Mouse (Mus musculus) embryonic facial prominence, embryonic 10.5 days (tissue): Measurements from ENCODE around the gene Bak1. TPM values are rescaled to one million over a fixed set of nuclear protein-coding genes. Genes with fewer than 3 reads are reported as not detected.

ENCODE experiments used
- DNase-seq: peaks from one replicate; pipeline ENCODE4 v3.0.0-alpha.2; 2017; ENCODE audit warnings: low spot score
- H3K27ac ChIP-seq: fragments of 300-500 bp; sonication (generic); replicated peaks from 2 replicates; pipeline ENCODE4 v1.5.1; 2016; ENCODE audit warnings: mild to moderate bottlenecking
- H3K27me3 ChIP-seq: fragments of 300-500 bp; sonication (generic); replicated peaks from 2 replicates; pipeline ENCODE4 v1.6.1; 2016; ENCODE audit warnings: low read depth, mild to moderate bottlenecking; ENCODE audit not compliant: poor library complexity, severe bottlenecking
- H3K36me3 ChIP-seq: fragments of 300-500 bp; sonication (generic); replicated peaks from 2 replicates; pipeline ENCODE4 v1.6.1; 2016; ENCODE audit warnings: mild to moderate bottlenecking, moderate library complexity
- H3K4me1 ChIP-seq: fragments of 300-500 bp; sonication (generic); 2 replicates; pipeline ENCODE4 v1.6.1; 2016
- H3K4me3 ChIP-seq: fragments of 300-500 bp; sonication (generic); 2 replicates; pipeline ENCODE4 v1.5.1; 2016; ENCODE audit warnings: mild to moderate bottlenecking, moderate library complexity
- H3K9me3 ChIP-seq: fragments of 300-500 bp; sonication (generic); 2 replicates; pipeline ENCODE4 v1.6.1; 2016; ENCODE audit warnings: mild to moderate bottlenecking
- WGBS: fragments of 180-500 bp; shearing (Covaris S2); methylation state at CpG from one replicate; pipeline ENCODE4 v1.1.7; 2016; 5-methylcytosine and 5-hydroxymethylcytosine counted together
- polyA plus RNA-seq: library from polyadenylated mRNA; unstranded; fragments of >200 nt; fragmentation: Nextera tagmentation; extraction: Ambion mirVana; gene quantifications from 2 replicates; pipeline ENCODE4 v1.2.1, GENCODE M21; 2016

The Bak1 gene
- polyA plus RNA-seq, 1 experiment from 2014 or later, result 2.8 TPM

- 4% methylated on average over 19 of the region's 19 CpGs for WGBS
- H3K9me3 ChIP-seq, result no peaks in the 10 kb centered on the region
- DNase-seq, result peak; percentile 93
- peaks cover 32% of the 10 kb centered on the region for H3K36me3 ChIP-seq
- H3K4me3 ChIP-seq, result peak overlapping the region; percentile 81
- no peaks in the 10 kb centered on the region for H3K27me3 ChIP-seq
- peaks cover 37% of the 10 kb centered on the region for H3K4me1 ChIP-seq
- peak overlapping the region; percentile 96 for H3K27ac ChIP-seq
These were observed 469 bp downstream of the Bak1 start for GRCm38 (mm10) chr17:27028284-27028795.

- Histone ChIP-seq H3K4me1 (peaks cover 31% of the 10 kb centered on the region), H3K36me3 (peaks cover 38% of the 10 kb centered on the region), H3K27ac (peak overlapping the region; percentile 96), H3K9me3 (no peaks in the 10 kb centered on the region), H3K27me3 (no peaks in the 10 kb centered on the region), H3K4me3 (peak overlapping the region; percentile 81)
- 47% methylated on average over 12 of the region's 12 CpGs for WGBS
- no peak for DNase-seq
These were observed 1.1 kb downstream of the Bak1 start for GRCm38 (mm10) chr17:27027460-27028283.

GRCm38 (mm10) chr17:27025951-27026350 lies 2.9 kb downstream of the Bak1 start:
- no peak overlapping the region for H3K4me3 ChIP-seq
- H3K9me3 ChIP-seq, result no peaks in the 10 kb centered on the region
- H3K27ac ChIP-seq, result no peak overlapping the region
- H3K36me3 ChIP-seq, result peaks cover 55% of the 10 kb centered on the region
- peaks cover 25% of the 10 kb centered on the region for H3K4me1 ChIP-seq
- 95% methylated on average over 3 of the region's 3 CpGs for WGBS
- no peaks in the 10 kb centered on the region for H3K27me3 ChIP-seq
- DNase-seq, result no peak

- Histone ChIP-seq H3K9me3 (no peaks in the 10 kb centered on the region), H3K27me3 (no peaks in the 10 kb centered on the region), H3K4me1 (peaks cover 25% of the 10 kb centered on the region), H3K27ac (no peak overlapping the region), H3K4me3 (no peak overlapping the region), H3K36me3 (peaks cover 61% of the 10 kb centered on the region)
- DNase-seq, result no peak
- 94% methylated on average over 17 of the region's 17 CpGs for WGBS
These were observed 3.4 kb downstream of the Bak1 start for GRCm38 (mm10) chr17:27025326-27025902.

- H3K27ac ChIP-seq, result 0 out of 2 replicates have a peak overlapping the region, but pooled peaks have one; percentile 8
- H3K4me1 ChIP-seq, result peaks cover 21% of the 10 kb centered on the region
- 90% methylated on average over 4 of the region's 4 CpGs for WGBS
- H3K27me3 ChIP-seq, result no peaks in the 10 kb centered on the region
- DNase-seq, result no peak
- H3K9me3 ChIP-seq, result no peaks in the 10 kb centered on the region
- no peak overlapping the region for H3K4me3 ChIP-seq
- peaks cover 71% of the 10 kb centered on the region for H3K36me3 ChIP-seq
These were observed 5.5 kb downstream of the Bak1 start for GRCm38 (mm10) chr17:27023342-27023741.

- Histone ChIP-seq H3K27ac (no peak overlapping the region), H3K36me3 (peaks cover 71% of the 10 kb centered on the region), H3K9me3 (no peaks in the 10 kb centered on the region), H3K4me1 (peaks cover 17% of the 10 kb centered on the region), H3K27me3 (no peaks in the 10 kb centered on the region), H3K4me3 (no peak overlapping the region)
- 92% methylated on average over 9 of the region's 9 CpGs for WGBS
- DNase-seq, result no peak
These were observed 7.1 kb downstream of the Bak1 start for GRCm38 (mm10) chr17:27021736-27022135.

- Histone ChIP-seq H3K4me3 (no peak overlapping the region), H3K9me3 (no peaks in the 10 kb centered on the region), H3K27me3 (no peaks in the 10 kb centered on the region), H3K27ac (no peak overlapping the region), H3K36me3 (peaks cover 67% of the 10 kb centered on the region), H3K4me1 (peaks cover 17% of the 10 kb centered on the region)
- WGBS, result 92% methylated on average over 14 of the region's 14 CpGs
- DNase-seq, result no peak
These were observed 7.7 kb downstream of the Bak1 start for GRCm38 (mm10) chr17:27021076-27021475.

GRCm38 (mm10) chr17:27018555-27019196 lies 10.1 kb downstream of the Bak1 start:
- H3K9me3 ChIP-seq, result no peaks in the 10 kb centered on the region
- no peaks in the 10 kb centered on the region for H3K27me3 ChIP-seq
- 37% methylated on average over 12 of the region's 12 CpGs for WGBS
- H3K27ac ChIP-seq, result peak overlapping the region; percentile 84
- peaks cover 43% of the 10 kb centered on the region for H3K36me3 ChIP-seq
- peaks cover 17% of the 10 kb centered on the region for H3K4me1 ChIP-seq
- peak; percentile 22 for DNase-seq
- H3K4me3 ChIP-seq, result peak overlapping the region; percentile 60

GRCm38 (mm10) chr17:27017564-27018499 lies 11.0 kb downstream of the Bak1 start:
- no peaks in the 10 kb centered on the region for H3K27me3 ChIP-seq
- peak overlapping the region; percentile 60 for H3K4me3 ChIP-seq
- peak overlapping the region; percentile 84 for H3K27ac ChIP-seq
- peaks cover 18% of the 10 kb centered on the region for H3K4me1 ChIP-seq
- H3K9me3 ChIP-seq, result no peaks in the 10 kb centered on the region
- WGBS, result 8% methylated on average over 34 of the region's 34 CpGs
- H3K36me3 ChIP-seq, result peaks cover 35% of the 10 kb centered on the region
- DNase-seq, result peak; percentile 92

GRCm38 (mm10) chr17:27012909-27013308 lies 15.9 kb downstream of the Bak1 start:
- Histone ChIP-seq H3K27me3 (peaks cover 3% of the 10 kb centered on the region; the same call in 1 of the 2 replicates), H3K9me3 (no peaks in the 10 kb centered on the region), H3K36me3 (no peaks in the 10 kb centered on the region), H3K4me3 (no peak overlapping the region), H3K4me1 (peaks cover 19% of the 10 kb centered on the region), H3K27ac (no peak overlapping the region)
- 53% methylated on average over 6 of the region's 6 CpGs for WGBS
- DNase-seq, result no peak

- WGBS, result 59% methylated on average over 14 of the region's 14 CpGs
- Histone ChIP-seq H3K4me1 (peaks cover 12% of the 10 kb centered on the region), H3K4me3 (no peak overlapping the region), H3K27me3 (peaks cover 3% of the 10 kb centered on the region; the same call in 1 of the 2 replicates), H3K27ac (no peak overlapping the region), H3K9me3 (no peaks in the 10 kb centered on the region), H3K36me3 (no peaks in the 10 kb centered on the region)
- peak; percentile 22 for DNase-seq
These were observed 16.7 kb downstream of the Bak1 start for GRCm38 (mm10) chr17:27011998-27012672.
